12 mouse cellular contexts compared by ENCODE assay signal in genomic region chr17:13092960-13093359, GRCm38 (mm10). TPM values are rescaled to one million over a fixed set of nuclear protein-coding genes. Genes with fewer than 3 reads are reported as not detected.
"Had no signal": no experiment of that assay in that cellular context is flagged by ENCODE, and none has a peak within 500 bp of the region (broad histone marks: within the 10 kb centered on the region; RNA-seq: fewer than 3 reads in every experiment).

No protein-coding gene starts in this region.

RNA-seq across cellular contexts. Expression of gene Tcp10b, which starts 32.1 kb away (rescaled TPM):
- total RNA-seq: neutrophil, adult 5-6 weeks had no signal
- polyA plus RNA-seq: liver, embryonic 16.5 days; lung, embryonic 14.5 days; midbrain, embryonic 12.5 days; neural tube, embryonic 12.5 days; spleen, adult 2 months had no signal

RNA-seq across cellular contexts. Expression of gene Unc93a, which starts 38.6 kb away (rescaled TPM):
- polyA plus RNA-seq: liver, embryonic 16.5 days; lung, embryonic 14.5 days; lung, embryonic 16.5 days; midbrain, embryonic 12.5 days; midbrain, embryonic 14.5 days; midbrain, embryonic 16.5 days; neural tube, embryonic 12.5 days; neural tube, embryonic 14.5 days; spleen, adult 2 months; stomach, embryonic 15.5 days; urinary bladder, adult 2 months had no signal

RNA-seq across cellular contexts. Expression of gene Gpr31b, which starts 40.9 kb away (rescaled TPM):
- total RNA-seq: neutrophil, adult 5-6 weeks had no signal
- polyA plus RNA-seq: liver, embryonic 16.5 days; lung, embryonic 14.5 days; lung, embryonic 16.5 days; midbrain, embryonic 12.5 days; midbrain, embryonic 14.5 days; neural tube, embryonic 12.5 days; neural tube, embryonic 14.5 days; stomach, embryonic 15.5 days; urinary bladder, adult 2 months had no signal
